Mouse (Mus musculus) forebrain, postnatal 0 days (tissue): ENCODE measurements around the gene Ctnnal1. TPM values are rescaled to one million over a fixed set of nuclear protein-coding genes. Genes with fewer than 3 reads are reported as not detected.
"Not testable (repeated sequence)": the region's sequence is repeated elsewhere in the genome, so short reads cannot be mapped to it uniquely, and the experiment has no call there.

Experiments
- ATAC-seq: fragments of 200-750 bp; cut with Nextera tagmentation; 2 replicates; pipeline ENCODE4 v1.8.0; 2017; ENCODE audit warnings: mild to moderate bottlenecking, moderate library complexity
- DNase-seq: peaks from one replicate; pipeline ENCODE4 v3.0.0-alpha.2; 2015
- H3K27ac ChIP-seq: fragments of 300-500 bp; sonication (generic); 2 replicates; pipeline ENCODE4 v1.5.1; 2014; ENCODE audit warnings: low read depth, mild to moderate bottlenecking, antibody characterized with exemption, low read length, moderate library complexity, mixed read lengths
- H3K27me3 ChIP-seq: fragments of 300-500 bp; sonication (generic); 2 replicates; pipeline ENCODE4 v1.6.1; 2014; ENCODE audit warnings: mild to moderate bottlenecking, low read length, mixed read lengths; ENCODE audit not compliant: insufficient read depth
- H3K36me3 ChIP-seq: fragments of 300-500 bp; sonication (generic); 2 replicates; pipeline ENCODE4 v1.6.1; 2014; ENCODE audit warnings: mild to moderate bottlenecking, moderate library complexity; ENCODE audit not compliant: insufficient read depth
- H3K4me1 ChIP-seq: fragments of 300-500 bp; sonication (generic); 2 replicates; pipeline ENCODE4 v1.6.1; 2014; ENCODE audit warnings: antibody characterized with exemption; ENCODE audit not compliant: insufficient read depth
- H3K4me2 ChIP-seq: fragments of 300-500 bp; sonication (generic); 2 replicates; pipeline ENCODE4 v1.6.1; 2014; ENCODE audit warnings: low read depth, mild to moderate bottlenecking, moderate library complexity
- H3K4me3 ChIP-seq: fragments of 300-500 bp; sonication (generic); 2 replicates; pipeline ENCODE4 v1.5.1; 2014; ENCODE audit warnings: low read depth, low read length, mixed read lengths
- H3K9ac ChIP-seq: fragments of 300-500 bp; sonication (generic); 2 replicates; pipeline ENCODE4 v1.6.1; 2014; ENCODE audit warnings: mild to moderate bottlenecking
- H3K9me3 ChIP-seq: fragments of 300-500 bp; sonication (generic); 2 replicates; pipeline ENCODE4 v1.6.1; 2016; ENCODE audit warnings: low read length
- CTCF ChIP-seq: sonication (generic); IDR thresholded peaks from 2 replicates; pipeline ENCODE4 v1.5.1; 2016; ENCODE audit warnings: antibody characterized with exemption, control low read depth, low read depth
- WGBS: fragments of 180-500 bp; shearing (Covaris S2); extraction: QIAGEN DNeasy Blood & Tissue Kit; methylation state at CpG from one replicate; pipeline ENCODE4 v1.1.7; 2014; 5-methylcytosine and 5-hydroxymethylcytosine counted together
- polyA plus RNA-seq: library from polyadenylated mRNA; unstranded; fragments of >200 nt; fragmentation: Nextera tagmentation; extraction: Ambion mirVana; gene quantifications from 2 replicates; pipeline ENCODE4 v1.2.1, GENCODE M21; 2015
- total RNA-seq: library from RNA; depleted of rRNA; stranded (reverse); fragments of >200 nt; gene quantifications from 2 replicates; pipeline ENCODE4 v1.2.3, GENCODE M21; 2014

Gene Ctnnal1
- total and polyA plus RNA-seq, 2 experiments from 2014 or later, result 8.5 to 14.5 TPM

GRCm38 (mm10) chr4:56886286-56886979 lies 21.4 kb upstream of the Ctnnal1 start:
- Histone ChIP-seq H3K9me3 (no peaks in the 10 kb centered on the region), H3K27me3 (no peaks in the 10 kb centered on the region), H3K9ac (no peak overlapping the region), H3K4me2 (no peak overlapping the region), H3K4me3 (no peak overlapping the region), H3K4me1 (no peaks in the 10 kb centered on the region), H3K27ac (no peak overlapping the region), H3K36me3 (peaks cover 22% of the 10 kb centered on the region)
- 91% methylated on average over 6 of the region's 6 CpGs for WGBS
- ATAC-seq, result no peak
- TF ChIP-seq CTCF, result no peak
- no peak for DNase-seq

GRCm38 (mm10) chr4:56880036-56880703 lies 15.2 kb upstream of the Ctnnal1 start:
- no peak for DNase-seq
- Histone ChIP-seq H3K9ac (no peak overlapping the region), H3K4me3 (no peak overlapping the region), H3K36me3 (peaks cover 12% of the 10 kb centered on the region), H3K4me1 (no peaks in the 10 kb centered on the region), H3K4me2 (no peak overlapping the region), H3K27me3 (no peaks in the 10 kb centered on the region), H3K9me3 (no peaks in the 10 kb centered on the region), H3K27ac (no peak overlapping the region)
- TF ChIP-seq CTCF, result no peak
- no peak for ATAC-seq
- WGBS, result 76% methylated on average over 11 of the region's 11 CpGs

- no peak overlapping the region for H3K4me2 ChIP-seq
- DNase-seq (no peak), ATAC-seq (no peak)
- H3K4me1 ChIP-seq, result no peaks in the 10 kb centered on the region
- peaks cover 14% of the 10 kb centered on the region for H3K36me3 ChIP-seq
- no peak for TF ChIP-seq CTCF
- H3K27ac ChIP-seq, result no peak overlapping the region
- 93% methylated on average over 7 of the region's 7 CpGs for WGBS
- no peak overlapping the region for H3K4me3 ChIP-seq
- H3K9ac ChIP-seq, result no peak overlapping the region
- no peaks in the 10 kb centered on the region for H3K9me3 ChIP-seq
- H3K27me3 ChIP-seq, result no peaks in the 10 kb centered on the region
Measured at GRCm38 (mm10) chr4:56878971-56879370, 14.0 kb upstream of the Ctnnal1 start.

DNA sequence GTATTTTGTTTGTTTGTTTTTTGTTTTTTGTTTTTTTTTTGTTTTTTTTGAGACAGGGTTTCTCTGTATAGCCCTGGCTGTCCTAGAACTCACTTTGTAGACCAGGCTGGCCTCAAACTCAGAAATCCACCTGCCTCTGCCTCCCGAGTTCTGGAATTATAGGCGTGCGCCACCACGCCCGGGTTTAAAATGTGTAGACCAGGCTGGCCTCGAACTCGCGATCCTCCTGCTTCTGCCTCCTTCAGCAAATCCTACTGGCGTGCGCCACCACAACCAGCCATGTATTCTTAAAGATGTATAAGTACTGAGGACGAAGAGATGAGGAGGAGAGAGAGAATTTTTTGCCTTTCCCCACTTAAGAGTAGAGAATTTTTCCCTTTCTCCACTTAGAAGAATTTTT lies 5.6 kb upstream of the Ctnnal1 start:
- H3K4me1 ChIP-seq, H3K9me3 ChIP-seq, H3K36me3 ChIP-seq, H3K4me2 ChIP-seq, H3K9ac ChIP-seq, DNase-seq, H3K27ac ChIP-seq, ATAC-seq, H3K27me3 ChIP-seq, H3K4me3 ChIP-seq: not testable (repeated sequence)
- 96% methylated on average over 11 of the region's 11 CpGs for WGBS

- Histone ChIP-seq H3K9me3 (no peaks in the 10 kb centered on the region), H3K27me3 (no peaks in the 10 kb centered on the region)
Measured at GRCm38 (mm10) chr4:56867761-56868160, 2.8 kb upstream of the Ctnnal1 start.

GRCm38 (mm10) chr4:56865971-56866370 lies 983 bp upstream of the Ctnnal1 start:
- ATAC-seq (no peak), DNase-seq (peak; percentile 40)
- no peaks in the 10 kb centered on the region for H3K9me3 ChIP-seq
- no peaks in the 10 kb centered on the region for H3K27me3 ChIP-seq
- 18% methylated on average over 4 of the region's 4 CpGs for WGBS
- TF ChIP-seq CTCF, result no peak
- no peak overlapping the region for H3K27ac ChIP-seq
- H3K9ac ChIP-seq, result no peak overlapping the region
- H3K36me3 ChIP-seq, result no peaks in the 10 kb centered on the region
- H3K4me2 ChIP-seq, result no peak overlapping the region
- no peak overlapping the region for H3K4me3 ChIP-seq
- peaks cover 10% of the 10 kb centered on the region for H3K4me1 ChIP-seq

More at GRCm38 (mm10) chr4:56867761-56868160, 2.8 kb upstream of the Ctnnal1 start:
- WGBS, result 75% methylated on average over 5 of the region's 5 CpGs
- no peak overlapping the region for H3K9ac ChIP-seq
- no peaks in the 10 kb centered on the region for H3K36me3 ChIP-seq
- no peak overlapping the region for H3K4me2 ChIP-seq
- DNase-seq (no peak), ATAC-seq (no peak)
- TF ChIP-seq CTCF, result no peak
- H3K4me3 ChIP-seq, result no peak overlapping the region
- no peak overlapping the region for H3K27ac ChIP-seq
- peaks cover 10% of the 10 kb centered on the region for H3K4me1 ChIP-seq

GRCm38 (mm10) chr4:56864417-56865001 lies 479 bp downstream of the Ctnnal1 start:
- Histone ChIP-seq H3K9me3 (no peaks in the 10 kb centered on the region), H3K4me1 (peaks cover 10% of the 10 kb centered on the region), H3K4me2 (peak overlapping the region; percentile 92), H3K9ac (peak overlapping the region; percentile 85), H3K4me3 (peak overlapping the region; percentile 73), H3K27me3 (no peaks in the 10 kb centered on the region), H3K36me3 (no peaks in the 10 kb centered on the region), H3K27ac (peak overlapping the region; percentile 69)
- ATAC-seq, result peak; percentile 68
- peak; percentile 48 for TF ChIP-seq CTCF
- 2% methylated on average over 48 of the region's 49 CpGs for WGBS
- DNase-seq, result peak; percentile 70
